Mouse (Mus musculus) urinary bladder, postnatal 14 days (tissue): ENCODE results near the gene Lrrc4c.

Experiments
- DNase-seq: peaks from one replicate; pipeline ENCODE4 v3.0.0; 2021; ENCODE audit warnings: low spot score

Lrrc4c gene

GRCm38 (mm10) chr2:97609436-97609835 is 1291.5 kb downstream of the Lrrc4c start:
- DNase-seq = no peak

DNA sequence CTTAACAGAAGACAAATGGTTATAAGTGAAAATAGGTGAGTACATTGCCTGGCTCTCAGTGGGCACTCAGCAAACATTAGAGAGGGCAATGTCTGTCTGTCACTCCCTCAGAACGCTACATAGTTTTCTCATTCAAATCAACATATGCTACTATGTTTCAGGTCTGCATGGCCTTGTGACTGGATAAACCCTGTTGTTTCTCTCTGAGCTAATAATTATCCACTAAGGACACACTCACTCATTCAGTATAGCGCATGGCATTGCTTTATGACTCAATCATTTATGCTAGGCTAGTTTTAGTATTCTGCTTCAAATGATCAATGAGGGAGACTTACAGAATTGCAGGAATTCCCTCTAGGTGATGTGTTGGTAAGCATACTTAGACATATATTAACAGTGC is 1292.6 kb downstream of the Lrrc4c start:
- no peak for DNase-seq

GRCm38 (mm10) chr2:97614724-97615123 is 1296.8 kb downstream of the Lrrc4c start:
- DNase-seq = no peak

DNA sequence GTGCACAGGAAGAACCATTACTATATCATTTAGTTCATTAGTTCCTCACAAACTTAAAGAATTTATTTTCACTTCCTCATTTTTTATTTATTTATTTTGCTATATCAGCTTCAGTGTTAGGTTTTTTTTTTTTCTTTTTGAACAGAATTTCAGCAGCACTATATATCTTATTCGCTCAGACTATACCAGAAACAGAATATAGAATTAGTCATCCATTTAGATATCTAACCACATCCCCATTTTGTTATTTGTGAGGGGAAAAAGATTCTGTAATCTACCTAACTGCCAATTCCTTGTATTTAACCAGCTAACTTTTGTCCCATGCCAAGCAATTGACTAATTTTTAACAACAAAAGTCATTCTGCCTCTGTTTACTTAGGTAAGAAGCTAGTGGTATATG is 1300.6 kb downstream of the Lrrc4c start:
- no peak for DNase-seq

- DNase-seq = no peak
Measured at GRCm38 (mm10) chr2:97639941-97640340, 1322.0 kb downstream of the Lrrc4c start.

DNA sequence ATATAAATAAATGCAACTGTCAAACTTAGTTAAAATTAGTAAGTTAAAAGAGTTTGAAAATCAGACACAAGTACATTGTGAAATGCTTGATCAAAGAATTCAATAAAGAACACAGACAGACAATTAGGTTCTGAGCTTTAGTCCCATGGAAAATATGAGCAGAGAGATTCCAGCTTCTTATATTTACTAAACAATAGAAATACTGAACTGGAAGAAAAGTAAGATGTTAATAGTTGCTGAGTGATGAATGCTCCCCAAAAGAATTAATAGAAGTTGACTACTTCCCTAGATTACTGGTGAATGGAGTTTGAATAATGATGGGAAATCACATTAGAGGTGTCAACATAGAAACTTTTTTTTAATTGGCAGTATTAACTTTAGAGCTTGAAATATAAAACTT is 1323.7 kb downstream of the Lrrc4c start:
- no peak for DNase-seq

GRCm38 (mm10) chr2:97652711-97653110 is 1334.7 kb downstream of the Lrrc4c start:
- DNase-seq = no peak
